Mouse (Mus musculus) C2C12 (cell line): ENCODE measurements at regions not wholly inside any gene's neighbourhood (a gene's known extent, or its start where the extent isn't known, plus 50 kb on each side); places are given as distances from the start of the nearest gene placed in this dataset.

Experiments used
- CEBPB ChIP-seq: IDR thresholded peaks from one replicate; pipeline ENCODE4 v1.6.1; 2011; ENCODE audit warnings: low read depth, mild to moderate bottlenecking, control low read depth, moderate library complexity
- CTCF ChIP-seq: IDR thresholded peaks from one replicate; pipeline ENCODE4 v1.5.1; 2011; ENCODE audit not compliant: control insufficient read depth, insufficient read depth, insufficient read length
- MAX ChIP-seq: IDR thresholded peaks from one replicate; pipeline ENCODE4 v1.6.1; 2011; ENCODE audit warnings: mild to moderate bottlenecking, control low read depth
- MYOD1 ChIP-seq: IDR thresholded peaks from one replicate; pipeline ENCODE4 v1.6.1; 2011; ENCODE audit warnings: low read depth; ENCODE audit not compliant: control insufficient read depth, insufficient read length
- MYOG ChIP-seq: IDR thresholded peaks from one replicate; pipeline ENCODE4 v1.6.1; 2011; ENCODE audit not compliant: control insufficient read depth, insufficient read length; ENCODE audit errors: extremely low read depth

DNA sequence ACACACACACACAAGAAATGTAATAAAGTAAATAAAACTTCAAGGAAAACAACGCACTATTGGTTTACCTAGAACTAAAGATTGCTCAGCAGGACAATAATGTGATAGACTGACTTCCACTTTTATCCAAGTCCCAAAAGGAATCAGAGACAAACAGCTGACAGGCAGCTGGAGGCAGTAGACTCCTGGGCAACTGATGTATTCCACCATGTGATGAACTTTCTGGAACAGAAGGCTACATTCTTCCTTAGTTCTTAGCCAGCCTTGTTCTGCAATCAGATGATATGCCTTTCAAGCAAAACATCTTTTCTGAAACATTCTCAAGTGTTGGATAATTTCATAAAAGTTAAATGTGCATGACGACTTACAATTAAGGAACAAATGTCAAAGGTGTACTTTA lies 290.9 kb upstream of the Klf6 start:
- no peak for TF ChIP-seq CTCF
- no peak for TF ChIP-seq MYOD1
- TF ChIP-seq CEBPB = no peak
- no peak for TF ChIP-seq MAX
- TF ChIP-seq MYOG = no peak
